Mouse (Mus musculus): Measurements from ENCODE around the gene Bicc1. TPM values are rescaled to one million over a fixed set of nuclear protein-coding genes. Genes with fewer than 3 reads are reported as not detected.

Gene Bicc1
- total and polyA plus RNA-seq, 3 experiments = not detected

- no peak for TF ChIP-seq RCOR1 (IDR thresholded peaks at IDR 0.05; ENCODE audit: low read depth, low read length)
- TF ChIP-seq MYB (IDR thresholded peaks at IDR 0.05; ENCODE audit: low read depth, low read length) = no peak
- TF ChIP-seq EP300 (IDR thresholded peaks at IDR 0.05; ENCODE audit: low read depth in 1 of 2, low read length in 2 of 2) = no peak
- TF ChIP-seq USF2 (IDR thresholded peaks at IDR 0.05; ENCODE audit: borderline replicate concordance in 1 of 2, insufficient read depth in 1 of 2, low read depth in 1 of 2, low read length in 2 of 2) = no peak
- TF ChIP-seq MAZ (IDR thresholded peaks at IDR 0.05; ENCODE audit: low read depth, low read length) = no peak
- no peak for TF ChIP-seq SIN3A (IDR thresholded peaks at IDR 0.05; ENCODE audit: low read length)
- TF ChIP-seq MYC (IDR thresholded peaks at IDR 0.05; ENCODE audit: low read depth, low read length) = no peak
- no peak for TF ChIP-seq GABPA (IDR thresholded peaks at IDR 0.05; ENCODE audit: low read depth, low read length)
- TF ChIP-seq POLR2AphosphoS5 (IDR thresholded peaks at IDR 0.05; ENCODE audit: borderline replicate concordance, low read depth, low read length) = no peak
- TF ChIP-seq CHD1 (IDR thresholded peaks at IDR 0.05; ENCODE audit: low read depth, low read length) = no peak
- TF ChIP-seq NRF1 (IDR thresholded peaks at IDR 0.05; ENCODE audit: insufficient read depth, low read depth, low read length, poor library complexity, severe bottlenecking) = no peak
- no peak for TF ChIP-seq TAL1 (IDR thresholded peaks at IDR 0.05; ENCODE audit: low read length)
- TF ChIP-seq UBTF (IDR thresholded peaks at IDR 0.05; ENCODE audit: borderline replicate concordance, insufficient read depth, low read depth, low read length) = no peak
- TF ChIP-seq SMC3 (IDR thresholded peaks at IDR 0.05; ENCODE audit: low read depth, low read length) = no peak
- TF ChIP-seq USF1 (IDR thresholded peaks at IDR 0.05; ENCODE audit: low read depth, low read length) = no peak
- no peaks in the 10 kb centered on the region for H3K27me3 ChIP-seq (ENCODE audit: control insufficient read depth in 1 of 2, insufficient read depth in 2 of 2, low read length in 2 of 2)
- H3K9me3 ChIP-seq (replicated peaks; ENCODE audit: insufficient read depth, low read length) = no peaks in the 10 kb centered on the region
- H3K27ac ChIP-seq (ENCODE audit: control insufficient read depth, low read depth, low read length) = no peak overlapping the region
- no peak overlapping the region for H3K4me3 ChIP-seq (ENCODE audit: control insufficient read depth in 1 of 2, insufficient read depth in 1 of 2, low read depth in 2 of 2, low read length in 2 of 2)
- H3K36me3 ChIP-seq (ENCODE audit: control insufficient read depth in 1 of 2, insufficient read depth in 2 of 2, low read length in 2 of 2) = no peaks in the 10 kb centered on the region
- no peaks in the 10 kb centered on the region for H3K4me1 ChIP-seq (ENCODE audit: control insufficient read depth in 1 of 2, insufficient read depth in 2 of 2, low read length in 2 of 2)
- DNase-seq (ENCODE audit: low read depth, low spot score) = no peak
- no peaks in the 10 kb centered on the region for H3K79me2 ChIP-seq (ENCODE audit: control insufficient read depth, insufficient read depth, low read length, poor library complexity)
- H3K9ac ChIP-seq (ENCODE audit: control insufficient read depth, low read depth, low read length, poor library complexity, severe bottlenecking) = no peak overlapping the region
These were observed 21.9 kb downstream of the Bicc1 start for GRCm38 (mm10) chr10:71137606-71138005.

- Histone ChIP-seq H3K27ac (ENCODE audit: control insufficient read depth, low read depth, low read length) (no peak overlapping the region), H3K4me3 (ENCODE audit: control insufficient read depth in 1 of 2, insufficient read depth in 1 of 2, low read depth in 2 of 2, low read length in 2 of 2) (no peak overlapping the region), H3K79me2 (ENCODE audit: control insufficient read depth, insufficient read depth, low read length, poor library complexity) (no peaks in the 10 kb centered on the region), H3K9ac (ENCODE audit: control insufficient read depth, low read depth, low read length, poor library complexity, severe bottlenecking) (no peak overlapping the region), H3K4me1 (ENCODE audit: control insufficient read depth in 1 of 2, insufficient read depth in 2 of 2, low read length in 2 of 2) (no peaks in the 10 kb centered on the region), H3K36me3 (ENCODE audit: control insufficient read depth in 1 of 2, insufficient read depth in 2 of 2, low read length in 2 of 2) (no peaks in the 10 kb centered on the region), H3K27me3 (ENCODE audit: control insufficient read depth in 1 of 2, insufficient read depth in 2 of 2, low read length in 2 of 2) (no peaks in the 10 kb centered on the region), H3K9me3 (replicated peaks; ENCODE audit: insufficient read depth, low read length) (no peaks in the 10 kb centered on the region)
- no peak for DNase-seq (ENCODE audit: low read depth, low spot score)
- TF ChIP-seq CHD2 (IDR thresholded peaks at IDR 0.05; ENCODE audit: low read length) (no peak), POLR2A (IDR thresholded peaks at IDR 0.05; ENCODE audit: control insufficient read depth in 1 of 2, insufficient read depth in 1 of 2, low read depth in 1 of 2, low read length in 2 of 2, poor library complexity in 1 of 2) (no peak), SIN3A (IDR thresholded peaks at IDR 0.05; ENCODE audit: low read length) (no peak), MAFK (IDR thresholded peaks at IDR 0.05; ENCODE audit: borderline replicate concordance, low read depth, low read length) (no peak), GATA1 (IDR thresholded peaks at IDR 0.05; ENCODE audit: low read depth, low read length) (no peak), BHLHE40 (IDR thresholded peaks at IDR 0.05; ENCODE audit: borderline replicate concordance, low read depth, low read length) (no peak), RAD21 (IDR thresholded peaks at IDR 0.05; ENCODE audit: low read depth, low read length) (no peak), ZMIZ1 (IDR thresholded peaks at IDR 0.05; ENCODE audit: low read depth, low read length) (no peak), TAL1 (IDR thresholded peaks at IDR 0.05; ENCODE audit: low read length) (no peak), ZNF384 (IDR thresholded peaks at IDR 0.05; ENCODE audit: low read depth, low read length) (no peak), MXI1 (IDR thresholded peaks at IDR 0.05; ENCODE audit: low read depth, low read length) (no peak), ZKSCAN1 (IDR thresholded peaks at IDR 0.05; ENCODE audit: low read depth, low read length) (no peak), HCFC1 (IDR thresholded peaks at IDR 0.05; ENCODE audit: low read depth, low read length) (no peak), CHD1 (IDR thresholded peaks at IDR 0.05; ENCODE audit: low read depth, low read length) (no peak), TBP (IDR thresholded peaks at IDR 0.05; ENCODE audit: low read depth, low read length) (no peak), ETS1 (IDR thresholded peaks at IDR 0.05; ENCODE audit: low read depth, low read length) (no peak)
These were observed 28.2 kb downstream of the Bicc1 start for GRCm38 (mm10) chr10:71131333-71131732.

Data from MEL (cell line).